13 mouse cellular contexts compared by ENCODE assay signal in the genomic region with DNA sequence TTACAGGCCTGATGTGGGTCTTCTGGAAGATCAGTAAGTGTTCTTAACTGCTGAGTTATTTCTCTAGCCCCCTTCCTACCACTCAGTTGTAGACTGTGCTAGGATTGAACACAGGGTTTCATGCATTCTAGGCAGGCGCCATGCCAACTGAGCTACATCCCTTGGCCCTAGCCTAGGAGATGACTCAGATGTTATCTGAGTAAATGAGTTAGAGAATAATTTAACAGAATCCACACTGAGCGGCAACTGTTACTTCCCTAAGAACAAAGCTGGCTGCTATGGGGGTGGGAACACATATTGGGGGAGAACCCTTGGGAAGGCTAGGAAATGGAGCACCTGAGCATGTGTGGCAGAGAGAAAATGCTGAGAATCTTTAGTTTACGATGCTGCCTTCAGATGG. TPM values are rescaled to one million over a fixed set of nuclear protein-coding genes. Genes with fewer than 3 reads are reported as not detected.
A peak's percentile ranks its signal among the peaks of the same experiment; 100 is the strongest.
DNase-seq lines count a peak whose midpoint lies in the region; ATAC-seq and TF ChIP-seq lines count a peak whose summit lies in the region.
"Had no signal": no experiment of that assay in that cellular context is flagged by ENCODE, and none has a peak within 500 bp of the region (broad histone marks: within the 10 kb centered on the region; RNA-seq: fewer than 3 reads in every experiment).

No protein-coding gene starts in this region.

- no peaks in the 10 kb centered on the region; the same call in 1 of the 2 replicates for H3K36me3 ChIP-seq in intestine, postnatal 0 days (ENCODE audit: control insufficient read depth, insufficient read depth)
- 0 out of 2 replicates have a peak, but pooled peaks cover 6% of the 10 kb centered on the region for H3K36me3 ChIP-seq in lung, postnatal 0 days (ENCODE audit: insufficient read depth, low read length)

- H3K27me3 ChIP-seq in intestine, postnatal 0 days (replicated peaks; ENCODE audit: control insufficient read depth, insufficient read depth, low read length), result no peaks in the 10 kb centered on the region
- no peaks in the 10 kb centered on the region for H3K27me3 ChIP-seq in lung, postnatal 0 days (replicated peaks; ENCODE audit: insufficient read depth, low read length)
- H3K27me3 ChIP-seq: embryonic facial prominence, embryonic 13.5 days; forebrain, embryonic 12.5 days had no signal

- no peak overlapping the region for H3K27ac ChIP-seq in intestine, postnatal 0 days (ENCODE audit: low read depth, low read length)
- no peak overlapping the region for H3K27ac ChIP-seq in lung, postnatal 0 days (ENCODE audit: low read length)
- H3K27ac ChIP-seq: embryonic facial prominence, embryonic 13.5 days; forebrain, embryonic 12.5 days; liver, embryonic 14.5 days had no signal

- no peak overlapping the region for H3K9ac ChIP-seq in intestine, postnatal 0 days (ENCODE audit: low read depth, low read length)
- H3K9ac ChIP-seq in lung, postnatal 0 days (replicated peaks; ENCODE audit: low read depth), result no peak overlapping the region
- H3K9ac ChIP-seq: embryonic facial prominence, embryonic 13.5 days; forebrain, embryonic 12.5 days; liver, embryonic 14.5 days had no signal

- no peaks in the 10 kb centered on the region for H3K9me3 ChIP-seq in intestine, postnatal 0 days (ENCODE audit: control insufficient read depth)
- H3K9me3 ChIP-seq in lung, postnatal 0 days (ENCODE audit: low read length), result no peaks in the 10 kb centered on the region
- H3K9me3 ChIP-seq: embryonic facial prominence, embryonic 13.5 days; forebrain, embryonic 12.5 days had no signal

- no peak for ATAC-seq in intestine, postnatal 0 days
- ATAC-seq in lung, postnatal 0 days, result no peak

- TF ChIP-seq EP300 in lung, postnatal 0 days (IDR thresholded peaks at IDR 0.05), result no peak

- TF ChIP-seq CTCF in intestine, postnatal 0 days (IDR thresholded peaks at IDR 0.05; ENCODE audit: low read depth), result no peak
- TF ChIP-seq CTCF in lung, postnatal 0 days (IDR thresholded peaks at IDR 0.05), result no peak

- H3K4me2 ChIP-seq in intestine, postnatal 0 days (replicated peaks; ENCODE audit: low read depth), result no peak overlapping the region
- H3K4me2 ChIP-seq in lung, postnatal 0 days (replicated peaks; ENCODE audit: low read depth, low read length), result no peak overlapping the region
- H3K4me2 ChIP-seq: embryonic facial prominence, embryonic 13.5 days; forebrain, embryonic 12.5 days had no signal

- 77% methylated on average over 3 of the region's 3 CpGs for WGBS in intestine, postnatal 0 days
- WGBS in lung, postnatal 0 days, result 82% methylated on average over 3 of the region's 3 CpGs

- H3K4me3 ChIP-seq in intestine, postnatal 0 days (ENCODE audit: low read depth, low read length), result no peak overlapping the region
- H3K4me3 ChIP-seq in lung, postnatal 0 days (ENCODE audit: low read depth, low read length), result no peak overlapping the region
- H3K4me3 ChIP-seq: embryonic facial prominence, embryonic 13.5 days; forebrain, embryonic 12.5 days had no signal

- DNase-seq in frontal cortex, adult 2 months (ENCODE audit: extremely low spot score in 1 of 2, low spot score in 1 of 2), result peak; percentile 49 to 79
- no peak for DNase-seq in frontal cortex, postnatal 14 days (ENCODE audit: low spot score in 2 of 2)
- peak; percentile 61 for DNase-seq in 3T3-L1 (ENCODE audit: low read depth, low spot score)
- DNase-seq in NIH3T3 (ENCODE audit: low read depth), result peak; percentile 52
- DNase-seq in kidney, postnatal 10 days, result peak; percentile 62
- DNase-seq in lung, postnatal 0 days (ENCODE audit: low spot score), result no peak
- no peak for DNase-seq in embryo, embryonic 9.5 days (ENCODE audit: extremely low spot score)
- DNase-seq: heart, postnatal 14 days; spleen, adult 18-20 months had no signal

- H3K4me1 ChIP-seq in intestine, postnatal 0 days (replicated peaks; ENCODE audit: control insufficient read depth, insufficient read depth, low read length), result no peaks in the 10 kb centered on the region
- H3K4me1 ChIP-seq in lung, postnatal 0 days (ENCODE audit: insufficient read depth, low read depth, low read length), result no peaks in the 10 kb centered on the region
- H3K4me1 ChIP-seq: embryonic facial prominence, embryonic 13.5 days; forebrain, embryonic 12.5 days had no signal

RNA-seq across cellular contexts. Expression of gene Camk1g, which starts 18.5 kb away (rescaled TPM):
- polyA plus RNA-seq in frontal cortex, adult 2 months (2012; rRNA removed), result 28.4 and 35.9 TPM in 2 replicates
- 0.93 and 1.0 TPM in 2 replicates for polyA plus RNA-seq in intestine, postnatal 0 days (2015; fragmentation: Nextera tagmentation; extraction: Ambion mirVana)
- 14.4 and 15.9 TPM in 2 replicates for polyA plus RNA-seq in lung, postnatal 0 days (2015; fragmentation: Nextera tagmentation; extraction: Ambion mirVana)

Comparison
In these comparisons a context has a peak if more than half of its experiments do, and no peak if none do; other contexts are left out.
1. DNase-seq: peak in frontal cortex, adult 2 months (2 of 2), 3T3-L1 (single experiment), NIH3T3 (single experiment) and kidney, postnatal 10 days (single experiment); none in frontal cortex, postnatal 14 days (0 of 2), lung, postnatal 0 days (single experiment) and embryo, embryonic 9.5 days (single experiment).